Mouse (Mus musculus): Measurements from ENCODE around the gene Hist1h4a. TPM values are rescaled to one million over a fixed set of nuclear protein-coding genes. Genes with fewer than 3 reads are reported as not detected.
A peak's percentile ranks its signal among the peaks of the same experiment; 100 is the strongest.

The Hist1h4a gene
- polyA plus RNA-seq, 1 experiment from 2014 or later: not detected

GRCm38 (mm10) chr13:23760240-23760971, 624 bp downstream of the Hist1h4a start:
- Histone ChIP-seq H3K4me2 (ENCODE audit: low read length) (peak overlapping the region; percentile 94), H3K4me3 (ENCODE audit: low read length) (peak overlapping the region; percentile 51), H3K36me3 (ENCODE audit: control insufficient read depth, insufficient read depth, low read length) (no peaks in the 10 kb centered on the region), H3K9me3 (ENCODE audit: control insufficient read depth, low read length) (no peaks in the 10 kb centered on the region), H3K9ac (ENCODE audit: low read depth, low read length) (peak overlapping the region; percentile 63), H3K27me3 (replicated peaks; ENCODE audit: control insufficient read depth, insufficient read depth, low read length) (no peaks in the 10 kb centered on the region), H3K27ac (ENCODE audit: low read depth, low read length) (peak overlapping the region; percentile 81), H3K4me1 (ENCODE audit: control insufficient read depth, insufficient read depth, low read depth, low read length) (peaks cover 18% of the 10 kb centered on the region)
- WGBS: 2% methylated on average over 18 of the region's 27 CpGs
- ATAC-seq: no peak; the same call in 1 of the 2 replicates

- no peak for ATAC-seq
- H3K9me3 ChIP-seq (ENCODE audit: control insufficient read depth, low read length): no peaks in the 10 kb centered on the region
- no peak overlapping the region for H3K9ac ChIP-seq (ENCODE audit: low read depth, low read length)
- peak overlapping the region; percentile 94 for H3K4me2 ChIP-seq (ENCODE audit: low read length)
- H3K4me3 ChIP-seq (ENCODE audit: low read length): no peak overlapping the region
- 69% methylated on average over 1 of the region's 1 CpGs for WGBS
- H3K27ac ChIP-seq (ENCODE audit: low read depth, low read length): no peak overlapping the region
- no peaks in the 10 kb centered on the region for H3K36me3 ChIP-seq (ENCODE audit: control insufficient read depth, insufficient read depth, low read length)
- H3K4me1 ChIP-seq (ENCODE audit: control insufficient read depth, insufficient read depth, low read depth, low read length): peaks cover 18% of the 10 kb centered on the region
- H3K27me3 ChIP-seq (replicated peaks; ENCODE audit: control insufficient read depth, insufficient read depth, low read length): no peaks in the 10 kb centered on the region
These were observed 1.2 kb downstream of the Hist1h4a start for GRCm38 (mm10) chr13:23759916-23760239.

- no peak overlapping the region for H3K4me3 ChIP-seq (ENCODE audit: low read length)
These were observed 1.7 kb downstream of the Hist1h4a start for GRCm38 (mm10) chr13:23759251-23759771.

GRCm38 (mm10) chr13:23757921-23758320, 3.1 kb downstream of the Hist1h4a start:
- no peak for ATAC-seq
- Histone ChIP-seq H3K4me1 (ENCODE audit: control insufficient read depth, insufficient read depth, low read depth, low read length) (peaks cover 11% of the 10 kb centered on the region), H3K4me2 (ENCODE audit: low read length) (no peak overlapping the region), H3K27me3 (replicated peaks; ENCODE audit: control insufficient read depth, insufficient read depth, low read length) (no peaks in the 10 kb centered on the region), H3K36me3 (ENCODE audit: control insufficient read depth, insufficient read depth, low read length) (no peaks in the 10 kb centered on the region), H3K27ac (ENCODE audit: low read depth, low read length) (no peak overlapping the region), H3K9me3 (ENCODE audit: control insufficient read depth, low read length) (no peaks in the 10 kb centered on the region), H3K9ac (ENCODE audit: low read depth, low read length) (no peak overlapping the region), H3K4me3 (ENCODE audit: low read length) (no peak overlapping the region)
- WGBS: 48% methylated on average over 3 of the region's 3 CpGs

More at GRCm38 (mm10) chr13:23759251-23759771, 1.7 kb downstream of the Hist1h4a start:
- ATAC-seq: no peak
- WGBS: 69% methylated on average over 3 of the region's 3 CpGs
- H3K4me1 ChIP-seq (ENCODE audit: control insufficient read depth, insufficient read depth, low read depth, low read length): peaks cover 15% of the 10 kb centered on the region
- H3K4me2 ChIP-seq (ENCODE audit: low read length): no peak overlapping the region
- no peak overlapping the region for H3K27ac ChIP-seq (ENCODE audit: low read depth, low read length)
- no peaks in the 10 kb centered on the region for H3K27me3 ChIP-seq (replicated peaks; ENCODE audit: control insufficient read depth, insufficient read depth, low read length)
- H3K9me3 ChIP-seq (ENCODE audit: control insufficient read depth, low read length): no peaks in the 10 kb centered on the region
- H3K9ac ChIP-seq (ENCODE audit: low read depth, low read length): no peak overlapping the region
- H3K36me3 ChIP-seq (ENCODE audit: control insufficient read depth, insufficient read depth, low read length): no peaks in the 10 kb centered on the region

- Histone ChIP-seq H3K9me3 (ENCODE audit: control insufficient read depth, low read length) (no peaks in the 10 kb centered on the region), H3K4me1 (ENCODE audit: control insufficient read depth, insufficient read depth, low read depth, low read length) (peaks cover 11% of the 10 kb centered on the region), H3K27me3 (replicated peaks; ENCODE audit: control insufficient read depth, insufficient read depth, low read length) (no peaks in the 10 kb centered on the region), H3K4me3 (ENCODE audit: low read length) (peak overlapping the region; percentile 42), H3K36me3 (ENCODE audit: control insufficient read depth, insufficient read depth, low read length) (no peaks in the 10 kb centered on the region), H3K27ac (ENCODE audit: low read depth, low read length) (peak overlapping the region; percentile 80), H3K9ac (ENCODE audit: low read depth, low read length) (peak overlapping the region; percentile 4), H3K4me2 (ENCODE audit: low read length) (peak overlapping the region; percentile 50)
- 2% methylated on average over 10 of the region's 23 CpGs for WGBS
- ATAC-seq: no peak; the same call in 1 of the 2 replicates
These were observed 3.7 kb downstream of the Hist1h4a start for GRCm38 (mm10) chr13:23757211-23757773.

GRCm38 (mm10) chr13:23756790-23757189, 4.2 kb downstream of the Hist1h4a start, which contains the start of gene Hist1h4b:
Gene Hist1h4b, plus strand, starts transcription at chr13:23757013.
- peak within 1 kb of the TSS; percentile 50 for H3K4me2 ChIP-seq (ENCODE audit: low read length)
- peak within 1 kb of the TSS; percentile 80 for H3K27ac ChIP-seq (ENCODE audit: low read depth, low read length)
- H3K27me3 ChIP-seq (replicated peaks; ENCODE audit: control insufficient read depth, insufficient read depth, low read length): no peaks in the 10 kb centered on the region
- peak within 1 kb of the TSS; percentile 4 for H3K9ac ChIP-seq (ENCODE audit: low read depth, low read length)
- no peaks in the 10 kb centered on the region for H3K9me3 ChIP-seq (ENCODE audit: control insufficient read depth, low read length)
- peak within 1 kb of the TSS; percentile 42 for H3K4me3 ChIP-seq (ENCODE audit: low read length)
- peaks cover 11% of the 10 kb centered on the region for H3K4me1 ChIP-seq (ENCODE audit: control insufficient read depth, insufficient read depth, low read depth, low read length)
- H3K36me3 ChIP-seq (ENCODE audit: control insufficient read depth, insufficient read depth, low read length): no peaks in the 10 kb centered on the region
- 0% methylated on average over 12 of the region's 22 CpGs for WGBS
- peak; percentile 83 for ATAC-seq

- no peaks in the 10 kb centered on the region for H3K27me3 ChIP-seq (replicated peaks; ENCODE audit: control insufficient read depth, insufficient read depth, low read length)
- H3K27ac ChIP-seq (ENCODE audit: low read depth, low read length): no peak overlapping the region
- ATAC-seq: no peak
- no peaks in the 10 kb centered on the region for H3K36me3 ChIP-seq (ENCODE audit: control insufficient read depth, insufficient read depth, low read length)
- peaks cover 7% of the 10 kb centered on the region for H3K4me1 ChIP-seq (ENCODE audit: control insufficient read depth, insufficient read depth, low read depth, low read length)
- H3K4me3 ChIP-seq (ENCODE audit: low read length): no peak overlapping the region
- no peak overlapping the region for H3K4me2 ChIP-seq (ENCODE audit: low read length)
- no peaks in the 10 kb centered on the region for H3K9me3 ChIP-seq (ENCODE audit: control insufficient read depth, low read length)
- H3K9ac ChIP-seq (ENCODE audit: low read depth, low read length): no peak overlapping the region
These were observed 6.0 kb downstream of the Hist1h4a start for GRCm38 (mm10) chr13:23755000-23755399.

GRCm38 (mm10) chr13:23753314-23754078, 7.5 kb downstream of the Hist1h4a start:
- no peak for ATAC-seq
- Histone ChIP-seq H3K9ac (ENCODE audit: low read depth, low read length) (no peak overlapping the region), H3K27me3 (replicated peaks; ENCODE audit: control insufficient read depth, insufficient read depth, low read length) (no peaks in the 10 kb centered on the region), H3K27ac (ENCODE audit: low read depth, low read length) (no peak overlapping the region), H3K36me3 (ENCODE audit: control insufficient read depth, insufficient read depth, low read length) (no peaks in the 10 kb centered on the region), H3K4me2 (ENCODE audit: low read length) (no peak overlapping the region; the same call in 1 of the 2 replicates), H3K4me1 (ENCODE audit: control insufficient read depth, insufficient read depth, low read depth, low read length) (peaks cover 6% of the 10 kb centered on the region), H3K9me3 (ENCODE audit: control insufficient read depth, low read length) (no peaks in the 10 kb centered on the region), H3K4me3 (ENCODE audit: low read length) (no peak overlapping the region)
- WGBS: 56% methylated on average over 4 of the region's 4 CpGs

GRCm38 (mm10) chr13:23752742-23753172, 8.3 kb downstream of the Hist1h4a start:
- Histone ChIP-seq H3K4me1 (ENCODE audit: control insufficient read depth, insufficient read depth, low read depth, low read length) (peaks cover 6% of the 10 kb centered on the region), H3K4me3 (ENCODE audit: low read length) (peak overlapping the region; percentile 23; the same call in 1 of the 2 replicates), H3K4me2 (ENCODE audit: low read length) (peak overlapping the region; percentile 48), H3K36me3 (ENCODE audit: control insufficient read depth, insufficient read depth, low read length) (no peaks in the 10 kb centered on the region), H3K9me3 (ENCODE audit: control insufficient read depth, low read length) (no peaks in the 10 kb centered on the region), H3K9ac (ENCODE audit: low read depth, low read length) (peak overlapping the region; percentile 38), H3K27me3 (replicated peaks; ENCODE audit: control insufficient read depth, insufficient read depth, low read length) (no peaks in the 10 kb centered on the region), H3K27ac (ENCODE audit: low read depth, low read length) (no peak overlapping the region)
- no peak for ATAC-seq
- WGBS: 3% methylated on average over 6 of the region's 6 CpGs

Data from hindbrain, embryonic 16.5 days (tissue).